Comparison of ENCODE assay signal across 8 mouse cellular contexts in genomic region chr4:133091459-133091785, GRCm38 (mm10). TPM values are rescaled to one million over a fixed set of nuclear protein-coding genes. Genes with fewer than 3 reads are reported as not detected.
DNase-seq lines count a peak whose midpoint lies in the region; ATAC-seq lines count a peak whose summit lies in the region.
"Had no signal": no experiment of that assay in that cellular context is flagged by ENCODE, and none has a peak within 500 bp of the region (broad histone marks: within the 10 kb centered on the region; RNA-seq: fewer than 3 reads in every experiment).

No protein-coding gene starts in this region.

- ATAC-seq in liver, embryonic 11.5 days (replicated peaks; ENCODE audit: low FRiP score): no peak
- ATAC-seq in embryonic facial prominence, embryonic 13.5 days (ENCODE audit: insufficient number of reproducible peaks, insufficient read depth, low FRiP score, low TSS enrichment, low read depth): no peak
- ATAC-seq in hindbrain, embryonic 13.5 days (ENCODE audit: low FRiP score): no peak
- ATAC-seq in midbrain, embryonic 15.5 days (replicated peaks): no peak

- peaks cover 63% of the 10 kb centered on the region for H3K4me1 ChIP-seq in liver, embryonic 11.5 days (replicated peaks; ENCODE audit: control insufficient read depth, insufficient read depth, low read length)
- peaks cover 81% of the 10 kb centered on the region for H3K4me1 ChIP-seq in embryonic facial prominence, embryonic 13.5 days
- peaks cover 77% of the 10 kb centered on the region for H3K4me1 ChIP-seq in hindbrain, embryonic 13.5 days (replicated peaks)
- peaks cover 72% of the 10 kb centered on the region for H3K4me1 ChIP-seq in midbrain, embryonic 15.5 days

- H3K9me3 ChIP-seq in liver, embryonic 11.5 days (ENCODE audit: control insufficient read depth, low read length): no peaks in the 10 kb centered on the region
- H3K9me3 ChIP-seq in embryonic facial prominence, embryonic 13.5 days: no peaks in the 10 kb centered on the region
- H3K9me3 ChIP-seq in hindbrain, embryonic 13.5 days: no peaks in the 10 kb centered on the region
- H3K9me3 ChIP-seq in midbrain, embryonic 15.5 days: no peaks in the 10 kb centered on the region

- H3K27ac ChIP-seq in liver, embryonic 11.5 days (ENCODE audit: low read depth, low read length): 0 out of 2 replicates have a peak overlapping the region, but pooled peaks have one; percentile 40
- H3K27ac ChIP-seq in embryonic facial prominence, embryonic 13.5 days: peak overlapping the region; percentile 97
- H3K27ac ChIP-seq in hindbrain, embryonic 13.5 days: peak overlapping the region; percentile 91
- peak overlapping the region; percentile 71 for H3K27ac ChIP-seq in midbrain, embryonic 15.5 days

- peaks cover 30% of the 10 kb centered on the region for H3K27me3 ChIP-seq in liver, embryonic 11.5 days (replicated peaks; ENCODE audit: control insufficient read depth, insufficient read depth, low read length)
- H3K27me3 ChIP-seq in embryonic facial prominence, embryonic 13.5 days: no peaks in the 10 kb centered on the region
- H3K27me3 ChIP-seq in hindbrain, embryonic 13.5 days: no peaks in the 10 kb centered on the region
- no peaks in the 10 kb centered on the region for H3K27me3 ChIP-seq in midbrain, embryonic 15.5 days (replicated peaks)

- H3K36me3 ChIP-seq in liver, embryonic 11.5 days (ENCODE audit: control insufficient read depth, insufficient read depth, low read length): no peaks in the 10 kb centered on the region
- H3K36me3 ChIP-seq in embryonic facial prominence, embryonic 13.5 days: no peaks in the 10 kb centered on the region
- H3K36me3 ChIP-seq in hindbrain, embryonic 13.5 days: no peaks in the 10 kb centered on the region
- no peaks in the 10 kb centered on the region for H3K36me3 ChIP-seq in midbrain, embryonic 15.5 days (replicated peaks)

- no peak overlapping the region for H3K4me2 ChIP-seq in liver, embryonic 11.5 days
- peak overlapping the region; percentile 43 for H3K4me2 ChIP-seq in embryonic facial prominence, embryonic 13.5 days
- no peak overlapping the region for H3K4me2 ChIP-seq in hindbrain, embryonic 13.5 days
- no peak overlapping the region for H3K4me2 ChIP-seq in midbrain, embryonic 15.5 days

- no peak overlapping the region for H3K4me3 ChIP-seq in liver, embryonic 11.5 days (ENCODE audit: low read depth, low read length)
- H3K4me3 ChIP-seq in embryonic facial prominence, embryonic 13.5 days: no peak overlapping the region
- no peak overlapping the region for H3K4me3 ChIP-seq in hindbrain, embryonic 13.5 days
- no peak overlapping the region for H3K4me3 ChIP-seq in midbrain, embryonic 15.5 days

- WGBS in liver, embryonic 11.5 days: 66% methylated on average over 4 of the region's 4 CpGs
- 51% methylated on average over 4 of the region's 4 CpGs for WGBS in embryonic facial prominence, embryonic 13.5 days
- 71% methylated on average over 4 of the region's 4 CpGs for WGBS in hindbrain, embryonic 13.5 days
- 68% methylated on average over 4 of the region's 4 CpGs for WGBS in midbrain, embryonic 15.5 days

- no peak for DNase-seq in liver, embryonic 11.5 days (ENCODE audit: low spot score)
- no peak for DNase-seq in liver
- no peak for DNase-seq in spleen, postnatal 36 days (ENCODE audit: low spot score in 2 of 2)
- DNase-seq in adrenal gland, postnatal 4 days (ENCODE audit: low spot score in 2 of 2): no peak
- DNase-seq: cerebellum, adult 8-10 months had no signal

- no peak overlapping the region for H3K9ac ChIP-seq in liver, embryonic 11.5 days (ENCODE audit: low read depth, low read length)
- H3K9ac ChIP-seq in embryonic facial prominence, embryonic 13.5 days: 0 out of 2 replicates have a peak overlapping the region, but pooled peaks have one; percentile 59
- H3K9ac ChIP-seq in hindbrain, embryonic 13.5 days: peak overlapping the region; percentile 55; the same call in 1 of the 2 replicates
- H3K9ac ChIP-seq in midbrain, embryonic 15.5 days: no peak overlapping the region

RNA-seq across cellular contexts. Expression of gene Wasf2, which starts 38.9 kb away (rescaled TPM):
- 32.1 and 42.2 TPM in 2 replicates for polyA plus RNA-seq in liver, embryonic 11.5 days (2014; fragmentation: Nextera tagmentation; extraction: Ambion mirVana)
- 118 and 142 TPM in 2 replicates for polyA plus RNA-seq in embryonic facial prominence, embryonic 13.5 days (2015; fragmentation: Nextera tagmentation; extraction: Ambion mirVana)
- polyA plus RNA-seq in hindbrain, embryonic 13.5 days (2015; fragmentation: Nextera tagmentation; extraction: Ambion mirVana): 33.3 and 35.4 TPM in 2 replicates
- 27.4 and 27.7 TPM in 2 replicates for polyA plus RNA-seq in midbrain, embryonic 15.5 days (2015; fragmentation: Nextera tagmentation; extraction: Ambion mirVana)
- 100 to 1,000 TPM; 155 to 157 TPM for total RNA-seq in adrenal gland, postnatal 4 days (2021)

Comparison
In these comparisons a context has a peak if more than half of its experiments do, and no peak if none do; other contexts are left out.
1. H3K27ac ChIP-seq: peak in every context shown above with its lines; median percentile 97 in embryonic facial prominence, embryonic 13.5 days; 91 in hindbrain, embryonic 13.5 days; 71 in midbrain, embryonic 15.5 days; 40 in liver, embryonic 11.5 days.
2. H3K9ac ChIP-seq: peak in embryonic facial prominence, embryonic 13.5 days (single experiment) and hindbrain, embryonic 13.5 days (single experiment); none in liver, embryonic 11.5 days (single experiment) and midbrain, embryonic 15.5 days (single experiment).